Mouse (Mus musculus) urinary bladder, postnatal 14 days (tissue): ENCODE data around the gene Syne1.

Experiments used
- DNase-seq: peaks from one replicate; pipeline ENCODE4 v3.0.0; 2021; ENCODE audit warnings: low spot score

Gene Syne1

GRCm38 (mm10) chr10:5139932-5140264 lies 411.4 kb downstream of the Syne1 start:
- peak; percentile 24 for DNase-seq

GRCm38 (mm10) chr10:5139246-5139931 lies 411.9 kb downstream of the Syne1 start:
- peak; percentile 25 for DNase-seq

GRCm38 (mm10) chr10:5132050-5132449 lies 419.2 kb downstream of the Syne1 start:
- no peak for DNase-seq

GRCm38 (mm10) chr10:5130495-5130894 lies 420.8 kb downstream of the Syne1 start:
- DNase-seq: no peak

GRCm38 (mm10) chr10:5124757-5125156 lies 426.5 kb downstream of the Syne1 start:
- no peak for DNase-seq

- DNase-seq: no peak
Observed at GRCm38 (mm10) chr10:5116720-5117119, 434.6 kb downstream of the Syne1 start.

- DNase-seq: no peak
Observed at GRCm38 (mm10) chr10:5116155-5116554, 435.1 kb downstream of the Syne1 start.

GRCm38 (mm10) chr10:5110773-5111172 lies 440.5 kb downstream of the Syne1 start:
- DNase-seq: no peak

- no peak for DNase-seq
Observed at GRCm38 (mm10) chr10:5097754-5098137, 453.5 kb downstream of the Syne1 start.

- peak; percentile 52 for DNase-seq
Observed at GRCm38 (mm10) chr10:5096996-5097753, 454.1 kb downstream of the Syne1 start.

- DNase-seq: no peak
Observed at GRCm38 (mm10) chr10:5089133-5089532, 462.1 kb downstream of the Syne1 start.

- no peak for DNase-seq
Observed at GRCm38 (mm10) chr10:5087336-5087735, 463.9 kb downstream of the Syne1 start.

GRCm38 (mm10) chr10:5086329-5086728 lies 465.0 kb downstream of the Syne1 start:
- no peak for DNase-seq

- DNase-seq: peak; percentile 12
Observed at GRCm38 (mm10) chr10:5085792-5086191, 465.5 kb downstream of the Syne1 start.

- DNase-seq: no peak
Observed at GRCm38 (mm10) chr10:5083716-5084115, 467.6 kb downstream of the Syne1 start.

- peak; percentile 46 for DNase-seq
Observed at GRCm38 (mm10) chr10:5079945-5080468, 471.3 kb downstream of the Syne1 start.

GRCm38 (mm10) chr10:5075724-5076123 lies 475.6 kb downstream of the Syne1 start:
- no peak for DNase-seq

GRCm38 (mm10) chr10:5072054-5072453 lies 479.2 kb downstream of the Syne1 start:
- DNase-seq: no peak

- no peak for DNase-seq
Observed at GRCm38 (mm10) chr10:5070941-5071231, 480.4 kb downstream of the Syne1 start.

GRCm38 (mm10) chr10:5070168-5070940 lies 480.9 kb downstream of the Syne1 start:
- DNase-seq: no peak

- no peak for DNase-seq
Observed at GRCm38 (mm10) chr10:5068676-5069265, 482.5 kb downstream of the Syne1 start, which contains the start of gene Gm10097. Gene Gm10097, plus strand, starts transcription at chr10:5069192.

GRCm38 (mm10) chr10:5067113-5067512 lies 484.2 kb downstream of the Syne1 start:
- no peak for DNase-seq
